Mouse (Mus musculus) lung, postnatal 0 days (tissue): Measurements from ENCODE around the gene Umad1. TPM values are rescaled to one million over a fixed set of nuclear protein-coding genes. Genes with fewer than 3 reads are reported as not detected.

Source experiments
- ATAC-seq: fragments of 200-750 bp; cut with Nextera tagmentation; 2 replicates; pipeline ENCODE4 v1.8.0; 2017; ENCODE audit warnings: moderate library complexity
- DNase-seq: peaks from one replicate; pipeline ENCODE4 v3.0.0-alpha.2; 2016; ENCODE audit warnings: low spot score
- H3K27ac ChIP-seq: fragments of 300-500 bp; sonication (generic); 2 replicates; pipeline ENCODE4 v1.5.1; 2014; ENCODE audit warnings: antibody characterized with exemption, mild to moderate bottlenecking, low read length, mixed read lengths
- H3K27me3 ChIP-seq: fragments of 300-500 bp; sonication (generic); replicated peaks from 2 replicates; pipeline ENCODE4 v1.6.1; 2014; ENCODE audit warnings: low read length, mixed read lengths; ENCODE audit not compliant: insufficient read depth
- H3K36me3 ChIP-seq: fragments of 300-500 bp; sonication (generic); 2 replicates; pipeline ENCODE4 v1.6.1; 2014; ENCODE audit warnings: low read length, mixed read lengths; ENCODE audit not compliant: insufficient read depth
- H3K4me1 ChIP-seq: fragments of 300-500 bp; sonication (generic); 2 replicates; pipeline ENCODE4 v1.6.1; 2014; ENCODE audit warnings: antibody characterized with exemption, low read depth, low read length, mixed read lengths; ENCODE audit not compliant: insufficient read depth
- H3K4me2 ChIP-seq: fragments of 300-500 bp; sonication (generic); replicated peaks from 2 replicates; pipeline ENCODE4 v1.6.1; 2014; ENCODE audit warnings: low read depth, mild to moderate bottlenecking, low read length, moderate library complexity, mixed read lengths
- H3K4me3 ChIP-seq: fragments of 300-500 bp; sonication (generic); 2 replicates; pipeline ENCODE4 v1.5.1; 2014; ENCODE audit warnings: low read depth, low read length
- H3K9ac ChIP-seq: fragments of 300-500 bp; sonication (generic); replicated peaks from 2 replicates; pipeline ENCODE4 v1.6.1; 2014; ENCODE audit warnings: low read depth, mild to moderate bottlenecking
- H3K9me3 ChIP-seq: fragments of 300-500 bp; sonication (generic); 2 replicates; pipeline ENCODE4 v1.6.1; 2016; ENCODE audit warnings: low read length, mixed read lengths
- CTCF ChIP-seq: IDR thresholded peaks from 2 replicates; pipeline ENCODE4 v1.5.1; 2016; ENCODE audit warnings: antibody characterized with exemption, mild to moderate bottlenecking
- EP300 ChIP-seq: IDR thresholded peaks from 2 replicates; pipeline ENCODE4 v1.6.1; 2016; ENCODE audit warnings: antibody characterized with exemption, mild to moderate bottlenecking, control low read depth
- WGBS: fragments of 180-500 bp; shearing (Covaris S2); extraction: QIAGEN DNeasy Blood & Tissue Kit; methylation state at CpG from one replicate; pipeline ENCODE4 v1.1.7; 2014; 5-methylcytosine and 5-hydroxymethylcytosine counted together
- polyA plus RNA-seq: library from polyadenylated mRNA; unstranded; fragments of >200 nt; fragmentation: Nextera tagmentation; extraction: Ambion mirVana; gene quantifications from 2 replicates; pipeline ENCODE4 v1.2.1, GENCODE M21; 2015

The Umad1 gene
- polyA plus RNA-seq, 1 experiment from 2014 or later: 17.6 TPM

GRCm38 (mm10) chr6:8414020-8414419 is 154.9 kb downstream of the Umad1 start:
- H3K27me3 ChIP-seq: no peaks in the 10 kb centered on the region
- 46% methylated on average over 9 of the region's 9 CpGs for WGBS
- TF ChIP-seq CTCF: no peak
- TF ChIP-seq EP300: no peak
- no peak overlapping the region for H3K4me3 ChIP-seq
- ATAC-seq: no peak
- H3K9ac ChIP-seq: no peak overlapping the region
- H3K4me1 ChIP-seq: no peaks in the 10 kb centered on the region
- H3K36me3 ChIP-seq: no peaks in the 10 kb centered on the region
- peak; percentile 43 for DNase-seq
- H3K27ac ChIP-seq: no peak overlapping the region
- H3K9me3 ChIP-seq: no peaks in the 10 kb centered on the region
- H3K4me2 ChIP-seq: peak overlapping the region; percentile 19; the same call in 1 of the 2 replicates

GRCm38 (mm10) chr6:8415823-8416222 is 156.7 kb downstream of the Umad1 start:
- TF ChIP-seq EP300 (no peak), CTCF (no peak)
- H3K9ac ChIP-seq: no peak overlapping the region
- H3K9me3 ChIP-seq: no peaks in the 10 kb centered on the region
- H3K27me3 ChIP-seq: no peaks in the 10 kb centered on the region
- no peaks in the 10 kb centered on the region for H3K36me3 ChIP-seq
- no peaks in the 10 kb centered on the region for H3K4me1 ChIP-seq
- ATAC-seq (no peak), DNase-seq (no peak)
- 79% methylated on average over 5 of the region's 5 CpGs for WGBS
- no peak overlapping the region for H3K4me3 ChIP-seq
- H3K27ac ChIP-seq: no peak overlapping the region
- H3K4me2 ChIP-seq: no peak overlapping the region

DNA sequence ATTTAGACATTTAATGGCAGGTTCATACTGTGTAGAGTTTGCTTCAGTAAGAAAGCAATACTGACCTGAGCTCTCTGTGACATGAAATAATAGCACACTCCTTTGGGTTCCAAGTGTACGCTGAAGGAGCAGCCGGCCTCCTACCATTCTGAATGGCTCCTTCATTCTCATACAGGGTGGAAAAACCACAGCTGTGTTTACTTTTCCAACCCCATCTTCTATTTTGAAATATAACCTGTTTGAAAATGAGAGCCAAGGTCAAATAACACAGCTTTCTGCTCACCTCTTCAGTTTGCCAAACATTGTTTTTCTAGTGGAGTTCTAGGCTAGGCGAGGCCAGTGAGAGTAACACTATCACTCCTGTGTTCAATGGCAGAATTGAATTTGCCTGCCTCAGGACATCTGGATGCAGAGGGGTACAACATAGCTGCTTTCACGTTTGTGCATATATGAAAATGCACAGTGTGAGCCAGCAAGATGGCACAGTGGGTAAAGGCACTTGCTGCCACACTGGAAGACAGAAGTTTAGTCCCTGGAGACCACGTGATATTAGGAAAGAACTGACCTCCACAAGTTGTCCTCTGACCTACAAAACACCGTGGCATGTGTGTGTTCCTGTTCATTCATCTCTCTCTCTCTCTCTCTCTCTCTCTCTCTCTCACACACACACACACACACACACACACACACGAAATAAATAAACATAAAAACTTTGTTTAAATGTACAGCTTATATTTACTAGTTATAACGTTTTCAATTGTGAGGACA is 157.9 kb downstream of the Umad1 start:
- Histone ChIP-seq H3K4me1 (no peaks in the 10 kb centered on the region), H3K27me3 (no peaks in the 10 kb centered on the region), H3K36me3 (no peaks in the 10 kb centered on the region), H3K9me3 (no peaks in the 10 kb centered on the region), H3K27ac (no peak overlapping the region), H3K4me3 (no peak overlapping the region), H3K9ac (no peak overlapping the region), H3K4me2 (no peak overlapping the region)
- ATAC-seq: peak; percentile 62
- 43% methylated on average over 8 of the region's 8 CpGs for WGBS
- no peak for TF ChIP-seq CTCF
- no peak; the same call in 1 of the 2 replicates for TF ChIP-seq EP300
- peak; percentile 46 for DNase-seq

DNA sequence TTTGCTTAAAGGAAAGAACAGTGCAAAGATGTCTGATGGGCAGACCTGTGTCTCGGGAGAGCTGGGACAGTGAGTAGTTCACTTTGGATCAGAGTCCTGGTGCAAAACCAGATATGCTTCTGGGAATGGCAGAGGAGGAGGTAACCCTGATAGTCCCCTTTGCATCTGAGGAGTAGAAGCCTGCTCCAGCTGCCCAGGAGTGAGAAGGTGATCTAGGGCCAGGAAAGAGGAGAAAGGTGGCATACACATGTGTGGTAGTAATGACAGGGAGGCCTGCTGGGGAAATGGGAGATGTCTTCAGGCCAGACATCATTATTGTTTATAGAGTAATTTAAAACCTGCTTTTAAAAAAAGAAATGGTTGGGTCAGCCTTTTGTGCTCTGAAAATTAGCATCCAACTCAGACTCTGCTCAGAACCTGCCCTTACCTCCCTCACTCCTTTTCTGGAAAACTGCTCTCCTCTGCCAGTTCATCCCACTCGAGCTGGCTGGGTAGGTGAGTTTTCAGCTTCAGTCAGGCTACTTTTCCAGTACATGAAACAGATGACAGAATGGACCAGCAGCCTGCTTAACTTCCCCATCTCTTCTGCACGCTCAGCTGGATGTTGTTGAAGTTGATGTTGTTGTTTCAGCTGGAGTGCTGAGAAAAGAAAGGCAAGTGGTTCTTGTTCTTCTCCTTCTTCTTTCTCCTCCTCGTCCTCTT is 160.5 kb downstream of the Umad1 start:
- WGBS: 55% methylated on average over 4 of the region's 4 CpGs
- DNase-seq (no peak), ATAC-seq (no peak)
- H3K27me3 ChIP-seq: no peaks in the 10 kb centered on the region
- no peak overlapping the region for H3K4me3 ChIP-seq
- no peak overlapping the region for H3K4me2 ChIP-seq
- H3K27ac ChIP-seq: no peak overlapping the region
- TF ChIP-seq CTCF (no peak), EP300 (no peak)
- no peaks in the 10 kb centered on the region for H3K4me1 ChIP-seq
- no peaks in the 10 kb centered on the region for H3K9me3 ChIP-seq
- no peak overlapping the region for H3K9ac ChIP-seq
- no peaks in the 10 kb centered on the region for H3K36me3 ChIP-seq

- TF ChIP-seq CTCF: no peak
- no peak for TF ChIP-seq EP300
- no peak overlapping the region for H3K4me2 ChIP-seq
- H3K4me1 ChIP-seq: no peaks in the 10 kb centered on the region
- H3K9me3 ChIP-seq: no peaks in the 10 kb centered on the region
- DNase-seq: no peak
- no peak overlapping the region for H3K9ac ChIP-seq
- WGBS: 95% methylated on average over 1 of the region's 1 CpGs
- ATAC-seq: no peak
- no peaks in the 10 kb centered on the region for H3K27me3 ChIP-seq
- no peak overlapping the region for H3K27ac ChIP-seq
- no peaks in the 10 kb centered on the region for H3K36me3 ChIP-seq
- H3K4me3 ChIP-seq: no peak overlapping the region
These were observed 161.1 kb downstream of the Umad1 start for GRCm38 (mm10) chr6:8420187-8420503.

DNA sequence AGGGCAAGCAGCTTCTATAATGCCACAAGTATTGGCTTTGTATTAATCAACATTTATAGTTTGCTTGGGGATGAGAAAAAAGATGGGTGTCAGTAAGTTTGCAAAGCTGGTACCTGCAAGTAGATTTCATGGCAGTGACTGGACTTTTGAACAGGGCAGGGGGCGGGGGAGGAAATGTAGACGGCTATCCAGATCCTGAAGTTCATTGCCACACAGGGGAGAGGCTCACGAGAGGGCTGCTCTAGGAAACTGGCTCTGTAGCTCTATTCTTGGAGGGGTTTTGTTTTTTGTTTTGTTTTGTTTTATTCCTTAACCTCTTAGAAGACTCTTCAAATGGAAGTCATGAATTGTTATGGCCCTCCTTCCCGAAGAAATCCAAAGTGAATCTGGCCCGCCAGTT is 162.3 kb downstream of the Umad1 start:
- DNase-seq (no peak), ATAC-seq (no peak)
- H3K36me3 ChIP-seq: no peaks in the 10 kb centered on the region
- no peaks in the 10 kb centered on the region for H3K27me3 ChIP-seq
- H3K4me2 ChIP-seq: no peak overlapping the region
- 73% methylated on average over 5 of the region's 5 CpGs for WGBS
- TF ChIP-seq EP300 (no peak), CTCF (no peak)
- H3K27ac ChIP-seq: no peak overlapping the region
- H3K9ac ChIP-seq: no peak overlapping the region
- H3K4me1 ChIP-seq: no peaks in the 10 kb centered on the region
- H3K4me3 ChIP-seq: no peak overlapping the region
- H3K9me3 ChIP-seq: no peaks in the 10 kb centered on the region
